Mouse (Mus musculus) cerebellum, postnatal 14 days (tissue): ENCODE data around the gene Creb3l4.
"Not testable (repeated sequence)": the region's sequence is repeated elsewhere in the genome, so short reads cannot be mapped to it uniquely, and the experiment has no call there.

Experiments used
- DNase-seq, 2 experiments: peaks; one replicate each; pipeline ENCODE4 v3.0.0; 2021; ENCODE audit warnings: mixed read lengths in 2 of 2

Gene Creb3l4

GRCm38 (mm10) chr3:90265034-90265931, 22.0 kb upstream of the Creb3l4 start, which contains the start of gene Dennd4b:
TSS of gene Dennd4b (plus strand) at chr3:90265185.
- peak; percentile 94 to 97 for DNase-seq

GRCm38 (mm10) chr3:90264687-90265033, 21.3 kb upstream of the Creb3l4 start:
- DNase-seq = no peak

GRCm38 (mm10) chr3:90263121-90263771, 19.9 kb upstream of the Creb3l4 start:
- DNase-seq = peak in 1 of 2 experiments; percentile 9

- DNase-seq = peak in 1 of 2 experiments; percentile 29
These were observed 15.2 kb upstream of the Creb3l4 start for GRCm38 (mm10) chr3:90258521-90258920.

- peak; percentile 99 to 100 for DNase-seq
These were observed 13.6 kb upstream of the Creb3l4 start for GRCm38 (mm10) chr3:90256731-90257530.

GRCm38 (mm10) chr3:90255784-90256353, 12.6 kb upstream of the Creb3l4 start:
- peak in 1 of 2 experiments; percentile 41 for DNase-seq

- no peak for DNase-seq
These were observed 11.9 kb upstream of the Creb3l4 start for GRCm38 (mm10) chr3:90255194-90255565.

- no peak for DNase-seq
These were observed 11.3 kb upstream of the Creb3l4 start for GRCm38 (mm10) chr3:90254419-90255193.

GRCm38 (mm10) chr3:90253653-90254418, 10.5 kb upstream of the Creb3l4 start, which contains the start of gene Crtc2:
TSS of gene Crtc2 (plus strand) at chr3:90254163.
- DNase-seq = peak; percentile 95 to 96

- DNase-seq = peak in 1 of 2 experiments; percentile 1
These were observed 9.9 kb upstream of the Creb3l4 start for GRCm38 (mm10) chr3:90253174-90253573.

- DNase-seq = peak in 1 of 2 experiments; percentile 43
These were observed 9.3 kb upstream of the Creb3l4 start for GRCm38 (mm10) chr3:90252659-90253058.

- DNase-seq = not testable (repeated sequence)
These were observed 8.5 kb upstream of the Creb3l4 start for GRCm38 (mm10) chr3:90251731-90252226.

GRCm38 (mm10) chr3:90250791-90251190, 7.5 kb upstream of the Creb3l4 start:
- DNase-seq = no peak

GRCm38 (mm10) chr3:90248746-90249100, 5.4 kb upstream of the Creb3l4 start:
- peak in 1 of 2 experiments; percentile 42 for DNase-seq

GRCm38 (mm10) chr3:90247960-90248745, 4.8 kb upstream of the Creb3l4 start, which contains the start of gene Slc39a1:
TSS of gene Slc39a1 (plus strand) at chr3:90248172.
- DNase-seq = peak; percentile 93 to 95

- no peak for DNase-seq
These were observed 4.3 kb upstream of the Creb3l4 start for GRCm38 (mm10) chr3:90247630-90247959.

- DNase-seq = no peak
These were observed 2.1 kb upstream of the Creb3l4 start for GRCm38 (mm10) chr3:90245406-90245805.

GRCm38 (mm10) chr3:90241669-90242358, 1.5 kb downstream of the Creb3l4 start:
- DNase-seq = no peak

GRCm38 (mm10) chr3:90241251-90241650, 2.1 kb downstream of the Creb3l4 start:
- no peak for DNase-seq
